Mouse (Mus musculus) CH12.LX (cell line): ENCODE measurements around the gene Milr1.
"Not testable (repeated sequence)": the region's sequence is repeated elsewhere in the genome, so short reads cannot be mapped to it uniquely, and the experiment has no call there.

Experiments used
- BHLHE40 ChIP-seq: IDR thresholded peaks from 2 replicates; pipeline ENCODE4 v1.6.1; 2011; ENCODE audit warnings: mild to moderate bottlenecking, low read depth, low read length, improper control_type of control experiment
- CTCF ChIP-seq, 2 experiments: IDR thresholded peaks in 1 of 2; conservative IDR thresholded peaks in 1 of 2; 2 replicates each; pipeline ENCODE4 v1.5.1; 2011 to 2012; ENCODE audit warnings: low read depth in 2 of 2, low read length in 2 of 2, improper control_type of control experiment in 1 of 2, inconsistent platforms in 1 of 2, mild to moderate bottlenecking in 1 of 2, moderate library complexity in 1 of 2
- EP300 ChIP-seq: IDR thresholded peaks from 2 replicates; pipeline ENCODE4 v1.6.1; 2011; ENCODE audit warnings: low read length, improper control_type of control experiment
- JUND ChIP-seq: conservative IDR thresholded peaks from 2 replicates; pipeline ENCODE4 v1.6.1; 2011; ENCODE audit warnings: low read depth, low read length, improper control_type of control experiment
- MAX ChIP-seq: IDR thresholded peaks from 2 replicates; pipeline ENCODE4 v1.6.1; 2011; ENCODE audit warnings: low read length, improper control_type of control experiment
- MYC ChIP-seq: IDR thresholded peaks from 2 replicates; pipeline ENCODE4 v1.6.1; 2011; ENCODE audit warnings: low read depth, mild to moderate bottlenecking, improper control_type of control experiment, low read length
- POLR2A ChIP-seq: IDR thresholded peaks from 2 replicates; pipeline ENCODE4 v1.6.1; 2011; ENCODE audit warnings: low read depth, mild to moderate bottlenecking, improper control_type of control experiment, low read length
- SIN3A ChIP-seq: IDR thresholded peaks from 2 replicates; pipeline ENCODE4 v1.6.1; 2012; ENCODE audit warnings: low read length, improper control_type of control experiment, inconsistent platforms
- TBP ChIP-seq: conservative IDR thresholded peaks from 2 replicates; pipeline ENCODE4 v1.6.1; 2011; ENCODE audit warnings: low read depth, low read length, improper control_type of control experiment
- TCF12 ChIP-seq: IDR thresholded peaks from 2 replicates; pipeline ENCODE4 v1.6.1; 2014; ENCODE audit warnings: low read depth, mild to moderate bottlenecking, inconsistent platforms, low read length, improper control_type of control experiment

DNA sequence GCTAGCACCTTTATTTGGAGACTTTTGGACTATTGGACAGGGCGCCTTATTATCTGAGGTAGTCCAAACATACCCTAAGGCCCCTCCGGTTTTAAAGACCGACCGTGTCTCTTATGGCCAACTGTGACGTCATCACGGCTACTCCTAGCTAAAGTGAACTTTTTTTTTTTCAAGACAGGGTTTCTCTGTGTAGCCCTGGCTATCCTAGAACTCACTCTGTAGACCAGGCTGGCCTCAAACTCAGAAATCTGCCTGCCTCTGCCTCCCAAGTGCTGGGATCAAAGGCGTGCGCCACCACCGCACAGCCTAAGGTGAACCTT, 26.1 kb upstream of the Milr1 start:
- TF ChIP-seq MYC; CTCF (conservative IDR thresholded peaks at IDR 0.05 in 1 of 2, IDR thresholded peaks at IDR 0.05 in 1 of 2; ENCODE audit: low read depth in 2 of 2, low read length in 2 of 2); JUND; POLR2A; MAX; TBP; EP300; TCF12; BHLHE40; SIN3A: not testable (repeated sequence)
